Mouse (Mus musculus): Measurements from ENCODE around the gene Jak1. TPM values are rescaled to one million over a fixed set of nuclear protein-coding genes. Genes with fewer than 3 reads are reported as not detected.

The Jak1 gene
- polyA plus RNA-seq (2017; shearing (Covaris generic)), result 593 TPM

GRCm38 (mm10) chr4:101264741-101265513 lies at the start of gene Jak1:
Gene Jak1, minus strand, starts transcription at chr4:101265282.

Other genes with a start within 250 kb of the Jak1 start
- gene Gm10577, start 244.6 kb downstream of the Jak1 start, polyA plus RNA-seq (2017; shearing (Covaris generic)), result not detected
- gene Raver2, start 196.3 kb downstream of the Jak1 start, polyA plus RNA-seq (2017; shearing (Covaris generic)), result 1.6 TPM
- 0.38 TPM for gene Ak4, start 154.0 kb upstream of the Jak1 start, polyA plus RNA-seq (2017; shearing (Covaris generic))
- gene Dnajc6, start 231.4 kb upstream of the Jak1 start, polyA plus RNA-seq (2017; shearing (Covaris generic)), result 1.0 TPM

Data from inflammation-experienced regulatory T-cells, adult 16 weeks (primary cell).